Mouse (Mus musculus) CD8-positive naive resting alpha-beta T cell, adult 2 months (primary cell): ENCODE results near the gene Zfp3.
A peak's percentile ranks its signal among the peaks of the same experiment; 100 is the strongest.
"Not testable (repeated sequence)": the region's sequence is repeated elsewhere in the genome, so short reads cannot be mapped to it uniquely, and the experiment has no call there.

ENCODE experiments used
- DNase-seq, 2 experiments: peaks; one replicate each; pipeline ENCODE4 v3.0.0; 2022; ENCODE audit warnings: low read depth in 2 of 2, low spot score in 2 of 2

Gene Zfp3

GRCm38 (mm10) chr11:70754958-70755357 lies 9.1 kb upstream of the Zfp3 start:
- DNase-seq, result no peak

- peak; percentile 74 to 88 for DNase-seq
These were observed 8.4 kb upstream of the Zfp3 start for GRCm38 (mm10) chr11:70755645-70756044.

- DNase-seq, result not testable (repeated sequence)
These were observed 3.6 kb upstream of the Zfp3 start for GRCm38 (mm10) chr11:70760446-70760845.

- DNase-seq, result peak; percentile 35 to 48
These were observed 1.4 kb upstream of the Zfp3 start for GRCm38 (mm10) chr11:70762641-70763040.

- DNase-seq, result no peak
These were observed 450 bp upstream of the Zfp3 start for GRCm38 (mm10) chr11:70763582-70763935.

- DNase-seq, result no peak
These were observed 1.9 kb downstream of the Zfp3 start for GRCm38 (mm10) chr11:70765776-70766445.

- DNase-seq, result no peak
These were observed 6.8 kb downstream of the Zfp3 start for GRCm38 (mm10) chr11:70770804-70771203.

- peak; percentile 66 to 70 for DNase-seq
These were observed 13.0 kb downstream of the Zfp3 start for GRCm38 (mm10) chr11:70776830-70777571.

GRCm38 (mm10) chr11:70777634-70778033 lies 13.6 kb downstream of the Zfp3 start:
- no peak for DNase-seq

GRCm38 (mm10) chr11:70778058-70778457 lies 14.0 kb downstream of the Zfp3 start:
- DNase-seq, result not testable (repeated sequence)

GRCm38 (mm10) chr11:70785908-70786307 lies 21.9 kb downstream of the Zfp3 start:
- no peak for DNase-seq

GRCm38 (mm10) chr11:70787052-70787451 lies 23.0 kb downstream of the Zfp3 start:
- no peak for DNase-seq

GRCm38 (mm10) chr11:70788972-70789655 lies 25.1 kb downstream of the Zfp3 start:
- DNase-seq, result no peak

GRCm38 (mm10) chr11:70790426-70790825 lies 26.4 kb downstream of the Zfp3 start:
- no peak for DNase-seq

GRCm38 (mm10) chr11:70790874-70791551 lies 27.0 kb downstream of the Zfp3 start:
- no peak for DNase-seq

GRCm38 (mm10) chr11:70791676-70792075 lies 27.7 kb downstream of the Zfp3 start:
- peak; percentile 27 to 33 for DNase-seq

GRCm38 (mm10) chr11:70792409-70792808 lies 28.4 kb downstream of the Zfp3 start:
- DNase-seq, result peak in 1 of 2 experiments; percentile 30

- no peak for DNase-seq
These were observed 38.3 kb downstream of the Zfp3 start for GRCm38 (mm10) chr11:70802208-70802864.

GRCm38 (mm10) chr11:70802865-70803261 lies 38.9 kb downstream of the Zfp3 start:
- no peak for DNase-seq

- DNase-seq, result peak; percentile 19 to 45
These were observed 39.7 kb downstream of the Zfp3 start for GRCm38 (mm10) chr11:70803711-70804200.

GRCm38 (mm10) chr11:70804395-70804794 lies 40.4 kb downstream of the Zfp3 start:
- no peak for DNase-seq
